Mouse (Mus musculus): ENCODE results near the gene Mapk8ip2. TPM values are rescaled to one million over a fixed set of nuclear protein-coding genes. Genes with fewer than 3 reads are reported as not detected.

The Mapk8ip2 gene
- total and polyA plus RNA-seq, 3 experiments: 0.01 to 0.04 TPM; not detected in 1

DNA sequence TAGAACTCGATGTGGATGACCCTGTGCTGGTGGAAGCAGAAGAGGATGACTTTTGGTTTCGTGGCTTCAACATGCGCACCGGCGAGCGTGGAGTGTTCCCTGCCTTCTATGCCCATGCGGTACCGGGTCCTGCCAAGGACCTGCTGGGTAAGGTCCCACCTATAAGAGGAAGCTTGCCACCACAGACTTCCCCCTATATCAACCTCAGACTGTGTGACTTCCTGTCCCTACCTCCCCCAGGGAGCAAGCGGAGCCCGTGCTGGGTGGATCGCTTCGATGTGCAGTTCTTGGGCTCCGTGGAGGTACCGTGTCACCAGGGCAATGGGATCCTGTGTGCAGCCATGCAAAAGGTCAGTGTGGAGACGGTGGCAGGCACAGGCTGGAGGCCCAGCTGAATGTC lies 5.2 kb downstream of the Mapk8ip2 start:
- H3K9ac ChIP-seq (ENCODE audit: control insufficient read depth, low read depth, low read length, poor library complexity, severe bottlenecking): no peak overlapping the region
- H3K4me3 ChIP-seq (ENCODE audit: control insufficient read depth in 1 of 2, insufficient read depth in 1 of 2, low read depth in 2 of 2, low read length in 2 of 2): no peak overlapping the region
- H3K79me2 ChIP-seq (ENCODE audit: control insufficient read depth, insufficient read depth, low read length, poor library complexity): no peaks in the 10 kb centered on the region
- DNase-seq (ENCODE audit: low read depth, low spot score): no peak
- no peaks in the 10 kb centered on the region for H3K9me3 ChIP-seq (replicated peaks; ENCODE audit: insufficient read depth, low read length)
- H3K36me3 ChIP-seq (ENCODE audit: control insufficient read depth in 1 of 2, insufficient read depth in 2 of 2, low read length in 2 of 2): no peaks in the 10 kb centered on the region
- TF ChIP-seq CHD2 (IDR thresholded peaks at IDR 0.05; ENCODE audit: low read length) (no peak), EP300 (IDR thresholded peaks at IDR 0.05; ENCODE audit: low read depth in 1 of 2, low read length in 2 of 2) (no peak), ZNF384 (IDR thresholded peaks at IDR 0.05; ENCODE audit: low read depth, low read length) (no peak), MAFK (IDR thresholded peaks at IDR 0.05; ENCODE audit: borderline replicate concordance, low read depth, low read length) (no peak), MAX (IDR thresholded peaks at IDR 0.05; ENCODE audit: low read length) (no peak), RAD21 (IDR thresholded peaks at IDR 0.05; ENCODE audit: low read depth, low read length) (no peak), HCFC1 (IDR thresholded peaks at IDR 0.05; ENCODE audit: low read depth, low read length) (no peak), MXI1 (IDR thresholded peaks at IDR 0.05; ENCODE audit: low read depth, low read length) (no peak), TBP (IDR thresholded peaks at IDR 0.05; ENCODE audit: low read depth, low read length) (no peak), MYC (IDR thresholded peaks at IDR 0.05; ENCODE audit: low read depth, low read length) (no peak), GATA1 (IDR thresholded peaks at IDR 0.05; ENCODE audit: low read depth, low read length) (no peak), MAZ (IDR thresholded peaks at IDR 0.05; ENCODE audit: low read depth, low read length) (no peak), CHD1 (IDR thresholded peaks at IDR 0.05; ENCODE audit: low read depth, low read length) (no peak), SIN3A (IDR thresholded peaks at IDR 0.05; ENCODE audit: low read length) (no peak), JUND (IDR thresholded peaks at IDR 0.05; ENCODE audit: low read depth, low read length) (no peak), NRF1 (IDR thresholded peaks at IDR 0.05; ENCODE audit: insufficient read depth, low read depth, low read length, poor library complexity, severe bottlenecking) (no peak)
- H3K27me3 ChIP-seq (ENCODE audit: control insufficient read depth in 1 of 2, insufficient read depth in 2 of 2, low read length in 2 of 2): peaks cover 0 to 2% of the 10 kb centered on the region in 2 experiments; a peak in 1 of 4 replicates
- no peaks in the 10 kb centered on the region for H3K4me1 ChIP-seq (ENCODE audit: control insufficient read depth in 1 of 2, insufficient read depth in 2 of 2, low read length in 2 of 2)
- H3K27ac ChIP-seq (ENCODE audit: control insufficient read depth, low read depth, low read length): no peak overlapping the region

DNA sequence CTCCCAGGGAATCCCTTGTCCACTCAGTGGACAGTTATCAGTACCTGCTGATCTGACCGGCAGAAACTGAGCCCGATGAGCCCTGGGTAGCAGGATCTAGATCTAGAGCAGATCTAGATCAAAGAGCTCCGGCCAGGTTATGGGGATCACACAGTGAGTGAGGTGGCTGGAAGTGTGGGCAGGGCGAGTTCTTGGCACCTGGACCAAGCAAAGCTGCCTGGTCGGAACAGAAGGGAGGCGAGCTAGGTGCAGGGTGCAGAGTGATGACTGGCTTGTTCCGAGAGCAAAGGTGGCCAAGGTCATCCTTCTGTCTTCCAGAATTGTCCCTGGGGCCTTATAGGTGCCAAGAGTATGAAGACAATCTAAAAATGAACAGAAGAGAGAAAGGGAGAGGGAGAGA lies 6.1 kb downstream of the Mapk8ip2 start:
- TF ChIP-seq RCOR1 (IDR thresholded peaks at IDR 0.05; ENCODE audit: low read depth, low read length): no peak
- TF ChIP-seq MEF2A (IDR thresholded peaks at IDR 0.05; ENCODE audit: extremely low read depth, insufficient replicate concordance, low read depth, low read length, poor library complexity, severe bottlenecking): no peak
- TF ChIP-seq ELF1 (IDR thresholded peaks at IDR 0.05; ENCODE audit: low read depth, low read length): no peak
- no peak for TF ChIP-seq MAX (IDR thresholded peaks at IDR 0.05; ENCODE audit: low read length)
- TF ChIP-seq GABPA (IDR thresholded peaks at IDR 0.05; ENCODE audit: low read depth, low read length): no peak
- TF ChIP-seq CHD2 (IDR thresholded peaks at IDR 0.05; ENCODE audit: low read length): no peak
- TF ChIP-seq EP300 (IDR thresholded peaks at IDR 0.05; ENCODE audit: low read depth in 1 of 2, low read length in 2 of 2): no peak
- no peak for TF ChIP-seq GATA1 (IDR thresholded peaks at IDR 0.05; ENCODE audit: low read depth, low read length)
- no peak for TF ChIP-seq MAZ (IDR thresholded peaks at IDR 0.05; ENCODE audit: low read depth, low read length)
- no peak for TF ChIP-seq E2F4 (IDR thresholded peaks at IDR 0.05; ENCODE audit: borderline replicate concordance, low read depth, low read length)
- no peak for TF ChIP-seq POLR2AphosphoS2 (IDR thresholded peaks at IDR 0.05; ENCODE audit: low read length)
- no peak for TF ChIP-seq HCFC1 (IDR thresholded peaks at IDR 0.05; ENCODE audit: low read depth, low read length)
- no peak for TF ChIP-seq TCF12 (IDR thresholded peaks at IDR 0.05; ENCODE audit: low read depth, low read length)
- H3K4me1 ChIP-seq (ENCODE audit: control insufficient read depth in 1 of 2, insufficient read depth in 2 of 2, low read length in 2 of 2): no peaks in the 10 kb centered on the region
- H3K9me3 ChIP-seq (replicated peaks; ENCODE audit: insufficient read depth, low read length): no peaks in the 10 kb centered on the region
- no peak overlapping the region for H3K4me3 ChIP-seq (ENCODE audit: control insufficient read depth in 1 of 2, insufficient read depth in 1 of 2, low read depth in 2 of 2, low read length in 2 of 2)
- no peak for DNase-seq (ENCODE audit: low read depth, low spot score)
- no peaks in the 10 kb centered on the region for H3K79me2 ChIP-seq (ENCODE audit: control insufficient read depth, insufficient read depth, low read length, poor library complexity)
- H3K36me3 ChIP-seq (ENCODE audit: control insufficient read depth in 1 of 2, insufficient read depth in 2 of 2, low read length in 2 of 2): no peaks in the 10 kb centered on the region
- H3K9ac ChIP-seq (ENCODE audit: control insufficient read depth, low read depth, low read length, poor library complexity, severe bottlenecking): no peak overlapping the region
- H3K27ac ChIP-seq (ENCODE audit: control insufficient read depth, low read depth, low read length): no peak overlapping the region
- H3K27me3 ChIP-seq (ENCODE audit: control insufficient read depth in 1 of 2, insufficient read depth in 2 of 2, low read length in 2 of 2): peaks cover 0 to 2% of the 10 kb centered on the region in 2 experiments; a peak in 1 of 4 replicates
